Mouse (Mus musculus): ENCODE data around the gene Fcgrt. TPM values are rescaled to one million over a fixed set of nuclear protein-coding genes. Genes with fewer than 3 reads are reported as not detected.
A peak's percentile ranks its signal among the peaks of the same experiment; 100 is the strongest.

The Fcgrt gene
- polyA plus RNA-seq, 1 experiment from 2014 or later = 40.5 TPM

- Histone ChIP-seq H3K4me3 (replicated peaks; ENCODE audit: low read length) (no peak overlapping the region), H3K36me3 (replicated peaks; ENCODE audit: control insufficient read depth, insufficient read depth) (no peaks in the 10 kb centered on the region; the same call in 1 of the 2 replicates), H3K4me2 (replicated peaks) (no peak overlapping the region), H3K27me3 (ENCODE audit: control insufficient read depth, insufficient read depth, low read length) (no peaks in the 10 kb centered on the region), H3K27ac (no peak overlapping the region), H3K4me1 (replicated peaks; ENCODE audit: control insufficient read depth, insufficient read depth, low read length) (no peaks in the 10 kb centered on the region), H3K9me3 (ENCODE audit: control insufficient read depth, low read length) (no peaks in the 10 kb centered on the region), H3K9ac (no peak overlapping the region; the same call in 1 of the 2 replicates)
- no peak for ATAC-seq (ENCODE audit: low FRiP score)
- WGBS = 79% methylated on average over 22 of the region's 22 CpGs
- no peak for DNase-seq (ENCODE audit: low spot score)
These were observed 20.3 kb downstream of the Fcgrt start for GRCm38 (mm10) chr7:45083300-45083890.

GRCm38 (mm10) chr7:45082401-45083299 lies 21.0 kb downstream of the Fcgrt start:
- Histone ChIP-seq H3K27ac (peak overlapping the region; percentile 28; the same call in 1 of the 2 replicates), H3K36me3 (replicated peaks; ENCODE audit: control insufficient read depth, insufficient read depth) (peaks cover 2% of the 10 kb centered on the region; the same call in 1 of the 2 replicates), H3K4me1 (replicated peaks; ENCODE audit: control insufficient read depth, insufficient read depth, low read length) (no peaks in the 10 kb centered on the region), H3K4me2 (replicated peaks) (no peak overlapping the region), H3K4me3 (replicated peaks; ENCODE audit: low read length) (no peak overlapping the region), H3K27me3 (ENCODE audit: control insufficient read depth, insufficient read depth, low read length) (no peaks in the 10 kb centered on the region), H3K9ac (no peak overlapping the region), H3K9me3 (ENCODE audit: control insufficient read depth, low read length) (no peaks in the 10 kb centered on the region)
- ATAC-seq (ENCODE audit: low FRiP score) (no peak), DNase-seq (ENCODE audit: low spot score) (no peak)
- 70% methylated on average over 25 of the region's 25 CpGs for WGBS

GRCm38 (mm10) chr7:45081016-45081415 lies 22.6 kb downstream of the Fcgrt start:
- WGBS = 49% methylated on average over 5 of the region's 5 CpGs
- H3K9ac ChIP-seq = no peak overlapping the region
- H3K36me3 ChIP-seq (replicated peaks; ENCODE audit: control insufficient read depth, insufficient read depth) = peaks cover 13% of the 10 kb centered on the region; the same call in 1 of the 2 replicates
- no peak overlapping the region for H3K4me3 ChIP-seq (replicated peaks; ENCODE audit: low read length)
- H3K27ac ChIP-seq = no peak overlapping the region
- H3K4me1 ChIP-seq (replicated peaks; ENCODE audit: control insufficient read depth, insufficient read depth, low read length) = no peaks in the 10 kb centered on the region
- H3K4me2 ChIP-seq (replicated peaks) = no peak overlapping the region
- H3K9me3 ChIP-seq (ENCODE audit: control insufficient read depth, low read length) = no peaks in the 10 kb centered on the region
- ATAC-seq (ENCODE audit: low FRiP score) (no peak), DNase-seq (ENCODE audit: low spot score) (no peak)
- no peaks in the 10 kb centered on the region for H3K27me3 ChIP-seq (ENCODE audit: control insufficient read depth, insufficient read depth, low read length)

- no peaks in the 10 kb centered on the region for H3K27me3 ChIP-seq (ENCODE audit: control insufficient read depth, insufficient read depth, low read length)
- no peak overlapping the region for H3K27ac ChIP-seq
- no peak overlapping the region for H3K4me2 ChIP-seq (replicated peaks)
- H3K9me3 ChIP-seq (ENCODE audit: control insufficient read depth, low read length) = no peaks in the 10 kb centered on the region
- DNase-seq (ENCODE audit: low spot score) = peak; percentile 97
- H3K4me3 ChIP-seq (replicated peaks; ENCODE audit: low read length) = no peak overlapping the region
- H3K9ac ChIP-seq = no peak overlapping the region
- peaks cover 16% of the 10 kb centered on the region; the same call in 1 of the 2 replicates for H3K36me3 ChIP-seq (replicated peaks; ENCODE audit: control insufficient read depth, insufficient read depth)
- no peaks in the 10 kb centered on the region for H3K4me1 ChIP-seq (replicated peaks; ENCODE audit: control insufficient read depth, insufficient read depth, low read length)
- peak; percentile 63 for ATAC-seq (ENCODE audit: low FRiP score)
- 2% methylated on average over 10 of the region's 10 CpGs for whole genome bisulfite sequencing
These were observed 23.8 kb downstream of the Fcgrt start for GRCm38 (mm10) chr7:45079856-45080255.

- no peaks in the 10 kb centered on the region for H3K4me1 ChIP-seq (replicated peaks; ENCODE audit: control insufficient read depth, insufficient read depth, low read length)
- 39% methylated on average over 9 of the region's 9 CpGs for WGBS
- no peak overlapping the region for H3K9ac ChIP-seq
- no peak overlapping the region for H3K4me3 ChIP-seq (replicated peaks; ENCODE audit: low read length)
- DNase-seq (ENCODE audit: low spot score) (peak; percentile 73), ATAC-seq (ENCODE audit: low FRiP score) (no peak)
- no peaks in the 10 kb centered on the region for H3K27me3 ChIP-seq (ENCODE audit: control insufficient read depth, insufficient read depth, low read length)
- no peaks in the 10 kb centered on the region for H3K9me3 ChIP-seq (ENCODE audit: control insufficient read depth, low read length)
- no peak overlapping the region for H3K27ac ChIP-seq
- no peak overlapping the region for H3K4me2 ChIP-seq (replicated peaks)
- H3K36me3 ChIP-seq (replicated peaks; ENCODE audit: control insufficient read depth, insufficient read depth) = peaks cover 18% of the 10 kb centered on the region; the same call in 1 of the 2 replicates
These were observed 25.1 kb downstream of the Fcgrt start for GRCm38 (mm10) chr7:45078513-45078912.

- Histone ChIP-seq H3K4me2 (replicated peaks) (no peak overlapping the region), H3K9me3 (ENCODE audit: control insufficient read depth, low read length) (no peaks in the 10 kb centered on the region), H3K4me3 (replicated peaks; ENCODE audit: low read length) (no peak overlapping the region), H3K9ac (no peak overlapping the region), H3K27ac (no peak overlapping the region), H3K27me3 (ENCODE audit: control insufficient read depth, insufficient read depth, low read length) (no peaks in the 10 kb centered on the region), H3K4me1 (replicated peaks; ENCODE audit: control insufficient read depth, insufficient read depth, low read length) (no peaks in the 10 kb centered on the region), H3K36me3 (replicated peaks; ENCODE audit: control insufficient read depth, insufficient read depth) (peaks cover 18% of the 10 kb centered on the region; the same call in 1 of the 2 replicates)
- ATAC-seq (ENCODE audit: low FRiP score) (no peak), DNase-seq (ENCODE audit: low spot score) (no peak)
- WGBS = 98% methylated on average over 2 of the region's 2 CpGs
These were observed 25.8 kb downstream of the Fcgrt start for GRCm38 (mm10) chr7:45077829-45078228.

GRCm38 (mm10) chr7:45077322-45077721 lies 26.3 kb downstream of the Fcgrt start:
- no peak overlapping the region for H3K9ac ChIP-seq
- H3K9me3 ChIP-seq (ENCODE audit: control insufficient read depth, low read length) = no peaks in the 10 kb centered on the region
- no peak overlapping the region for H3K27ac ChIP-seq
- 88% methylated on average over 14 of the region's 14 CpGs for WGBS
- no peak overlapping the region for H3K4me3 ChIP-seq (replicated peaks; ENCODE audit: low read length)
- no peaks in the 10 kb centered on the region for H3K4me1 ChIP-seq (replicated peaks; ENCODE audit: control insufficient read depth, insufficient read depth, low read length)
- no peaks in the 10 kb centered on the region for H3K27me3 ChIP-seq (ENCODE audit: control insufficient read depth, insufficient read depth, low read length)
- no peak overlapping the region for H3K4me2 ChIP-seq (replicated peaks)
- no peak for ATAC-seq (ENCODE audit: low FRiP score)
- peaks cover 18% of the 10 kb centered on the region; the same call in 1 of the 2 replicates for H3K36me3 ChIP-seq (replicated peaks; ENCODE audit: control insufficient read depth, insufficient read depth)
- no peak for DNase-seq (ENCODE audit: low spot score)

- peaks cover 18% of the 10 kb centered on the region; the same call in 1 of the 2 replicates for H3K36me3 ChIP-seq (replicated peaks; ENCODE audit: control insufficient read depth, insufficient read depth)
- H3K9ac ChIP-seq = no peak overlapping the region
- H3K9me3 ChIP-seq (ENCODE audit: control insufficient read depth, low read length) = no peaks in the 10 kb centered on the region
- no peak overlapping the region for H3K4me3 ChIP-seq (replicated peaks; ENCODE audit: low read length)
- H3K4me2 ChIP-seq (replicated peaks) = no peak overlapping the region
- DNase-seq (ENCODE audit: low spot score) = no peak
- 91% methylated on average over 30 of the region's 30 CpGs for WGBS
- H3K4me1 ChIP-seq (replicated peaks; ENCODE audit: control insufficient read depth, insufficient read depth, low read length) = no peaks in the 10 kb centered on the region
- no peak overlapping the region for H3K27ac ChIP-seq
- no peak for ATAC-seq (ENCODE audit: low FRiP score)
- H3K27me3 ChIP-seq (ENCODE audit: control insufficient read depth, insufficient read depth, low read length) = no peaks in the 10 kb centered on the region
These were observed 27.1 kb downstream of the Fcgrt start for GRCm38 (mm10) chr7:45076501-45076900.

- Histone ChIP-seq H3K27me3 (ENCODE audit: control insufficient read depth, insufficient read depth, low read length) (no peaks in the 10 kb centered on the region), H3K4me2 (replicated peaks) (no peak overlapping the region), H3K27ac (no peak overlapping the region), H3K9ac (no peak overlapping the region), H3K9me3 (ENCODE audit: control insufficient read depth, low read length) (no peaks in the 10 kb centered on the region), H3K4me3 (replicated peaks; ENCODE audit: low read length) (no peak overlapping the region), H3K36me3 (replicated peaks; ENCODE audit: control insufficient read depth, insufficient read depth) (peaks cover 18% of the 10 kb centered on the region; the same call in 1 of the 2 replicates), H3K4me1 (replicated peaks; ENCODE audit: control insufficient read depth, insufficient read depth, low read length) (no peaks in the 10 kb centered on the region)
- 89% methylated on average over 4 of the region's 4 CpGs for WGBS
- ATAC-seq (ENCODE audit: low FRiP score) (no peak), DNase-seq (ENCODE audit: low spot score) (no peak)
These were observed 28.2 kb downstream of the Fcgrt start for GRCm38 (mm10) chr7:45075405-45075804.
